Mouse (Mus musculus): ENCODE measurements at regions not wholly inside any gene's neighbourhood (a gene's known extent, or its start where the extent isn't known, plus 50 kb on each side); places are given as distances from the start of the nearest gene placed in this dataset. TPM values are rescaled to one million over a fixed set of nuclear protein-coding genes. Genes with fewer than 3 reads are reported as not detected.

DNA sequence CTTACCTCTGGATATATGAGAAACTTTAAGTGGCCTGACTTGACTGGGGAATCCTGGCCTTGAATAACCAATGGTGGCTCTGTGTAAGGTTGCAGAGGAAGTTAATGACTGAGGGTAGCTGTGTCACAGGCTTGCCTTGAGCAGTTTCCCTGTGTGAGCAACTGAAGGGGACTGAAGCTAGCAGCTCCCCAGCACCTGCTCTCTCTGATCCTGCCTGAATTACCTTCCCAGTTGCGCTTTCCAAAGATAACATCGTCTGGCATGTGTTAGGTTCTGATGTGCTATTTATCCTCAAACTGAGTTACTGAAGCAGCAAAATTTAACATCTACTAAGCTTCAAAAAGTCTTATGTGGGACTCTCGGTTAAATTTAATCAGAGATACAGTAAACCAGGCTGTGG lies 56.1 kb upstream of the Arpp21 start:
- H3K4me2 ChIP-seq: no peak overlapping the region
- H3K9ac ChIP-seq: no peak overlapping the region
- WGBS: 84% methylated on average over 3 of the region's 3 CpGs
- H3K36me3 ChIP-seq (ENCODE audit: poor library complexity, severe bottlenecking): no peaks in the 10 kb centered on the region
- no peak overlapping the region for H3K4me3 ChIP-seq
- H3K9me3 ChIP-seq (replicated peaks): no peaks in the 10 kb centered on the region
- no peak overlapping the region for H3K27ac ChIP-seq
- H3K4me1 ChIP-seq: no peaks in the 10 kb centered on the region
- no peak for ATAC-seq
- no peaks in the 10 kb centered on the region for H3K27me3 ChIP-seq

Small RNA genes in the stretch of these regions (microRNA-seq; reads per million reads assigned to microRNA genes)
- gene Gm27847: not detected
